Mouse (Mus musculus) liver, adult 2 months (tissue): ENCODE data around the gene Hrh1. TPM values are rescaled to one million over a fixed set of nuclear protein-coding genes. Genes with fewer than 3 reads are reported as not detected.
A peak's percentile ranks its signal among the peaks of the same experiment; 100 is the strongest.

Source experiments
- DNase-seq: peaks from one replicate; pipeline ENCODE4 v3.0.0-alpha.2; 2011; ENCODE audit warnings: low read depth, low spot score; ENCODE audit errors: extremely low read depth
- H3K27ac ChIP-seq: fragments of 200-500 bp; replicated peaks from 2 replicates; pipeline ENCODE4 v1.5.1; 2012; ENCODE audit warnings: low read depth, mild to moderate bottlenecking, control low read depth, inconsistent platforms, low read length; ENCODE audit not compliant: insufficient read depth
- H3K27me3 ChIP-seq: fragments of 200-500 bp; 2 replicates; pipeline ENCODE4 v1.6.1; 2012; ENCODE audit warnings: mild to moderate bottlenecking, moderate library complexity, low read length, inconsistent platforms; ENCODE audit not compliant: control insufficient read depth, insufficient read depth
- H3K36me3 ChIP-seq: fragments of 200-500 bp; 2 replicates; pipeline ENCODE4 v1.6.1; 2012; ENCODE audit warnings: low read length, inconsistent platforms; ENCODE audit not compliant: control insufficient read depth, insufficient read depth
- H3K4me1 ChIP-seq: fragments of 200-500 bp; 2 replicates; pipeline ENCODE4 v1.6.1; 2011; ENCODE audit warnings: low read length; ENCODE audit not compliant: control insufficient read depth, insufficient read depth
- H3K4me3 ChIP-seq: fragments of 200-500 bp; 2 replicates; pipeline ENCODE4 v1.5.1; 2011; ENCODE audit warnings: low read depth, mild to moderate bottlenecking, control low read depth, low read length, moderate library complexity; ENCODE audit not compliant: insufficient read depth
- H3K79me2 ChIP-seq: fragments of 200-500 bp; 2 replicates; pipeline ENCODE4 v1.6.1; 2012; ENCODE audit warnings: inconsistent platforms, mild to moderate bottlenecking, low read length, moderate library complexity; ENCODE audit not compliant: control insufficient read depth, insufficient read depth
- H3K9ac ChIP-seq: fragments of 200-500 bp; 2 replicates; pipeline ENCODE4 v1.6.1; 2012; ENCODE audit warnings: low read depth, mild to moderate bottlenecking, control low read depth, inconsistent platforms, low read length
- CTCF ChIP-seq: fragments of 200-500 bp; IDR thresholded peaks from 2 replicates; pipeline ENCODE4 v1.5.1; 2011; ENCODE audit warnings: low read depth, low read length, control low read depth
- POLR2A ChIP-seq: fragments of 200-500 bp; IDR thresholded peaks from 2 replicates; pipeline ENCODE4 v1.6.1; 2011; ENCODE audit warnings: low read length, control low read depth; ENCODE audit not compliant: insufficient read depth; ENCODE audit errors: extremely low read depth
- WGBS: fragments of 180-500 bp; shearing (Covaris S2); methylation state at CpG from one replicate; pipeline ENCODE4 v1.1.7; 2018; 5-methylcytosine and 5-hydroxymethylcytosine counted together
- polyA plus RNA-seq: library from polyadenylated mRNA; depleted of rRNA; stranded (reverse); fragments of >200 nt; gene quantifications from 2 replicates; pipeline ENCODE4 v1.2.3, GENCODE M21; 2012
- total RNA-seq: library from RNA; depleted of rRNA; stranded (reverse); fragments of >200 nt; gene quantifications from 2 replicates; pipeline ENCODE4 v1.2.3, GENCODE M21; 2014

Gene Hrh1
- total and polyA plus RNA-seq, 2 experiments, result 0.07 TPM; not detected in 1

GRCm38 (mm10) chr6:114455267-114455666, 57.5 kb downstream of the Hrh1 start:
- H3K9ac ChIP-seq, result no peak overlapping the region
- H3K4me3 ChIP-seq, result no peak overlapping the region

GRCm38 (mm10) chr6:114456255-114457042, 58.7 kb downstream of the Hrh1 start:
- WGBS, result 59% methylated on average over 12 of the region's 12 CpGs
- H3K27ac ChIP-seq, result no peak overlapping the region
- no peak overlapping the region for H3K4me3 ChIP-seq
- H3K79me2 ChIP-seq, result no peaks in the 10 kb centered on the region
- TF ChIP-seq POLR2A (no peak), CTCF (no peak)
- H3K4me1 ChIP-seq, result no peaks in the 10 kb centered on the region
- no peak for DNase-seq
- no peaks in the 10 kb centered on the region for H3K27me3 ChIP-seq
- H3K9ac ChIP-seq, result no peak overlapping the region
- no peaks in the 10 kb centered on the region for H3K36me3 ChIP-seq

More at GRCm38 (mm10) chr6:114455267-114455666, 57.5 kb downstream of the Hrh1 start:
- Histone ChIP-seq H3K79me2 (no peaks in the 10 kb centered on the region), H3K27ac (no peak overlapping the region), H3K36me3 (no peaks in the 10 kb centered on the region), H3K4me1 (no peaks in the 10 kb centered on the region), H3K27me3 (no peaks in the 10 kb centered on the region)
- no peak for TF ChIP-seq CTCF
- no peak for TF ChIP-seq POLR2A
- DNase-seq, result no peak
- WGBS, result 96% methylated on average over 4 of the region's 4 CpGs

GRCm38 (mm10) chr6:114457299-114457698, 59.6 kb downstream of the Hrh1 start:
- Histone ChIP-seq H3K36me3 (no peaks in the 10 kb centered on the region), H3K9ac (no peak overlapping the region), H3K27me3 (no peaks in the 10 kb centered on the region), H3K27ac (no peak overlapping the region), H3K79me2 (no peaks in the 10 kb centered on the region), H3K4me1 (no peaks in the 10 kb centered on the region), H3K4me3 (no peak overlapping the region)
- DNase-seq, result peak; percentile 21
- WGBS, result 80% methylated on average over 3 of the region's 3 CpGs
- no peak for TF ChIP-seq CTCF
- no peak for TF ChIP-seq POLR2A

GRCm38 (mm10) chr6:114458191-114458590, 60.5 kb downstream of the Hrh1 start:
- Histone ChIP-seq H3K36me3 (no peaks in the 10 kb centered on the region), H3K4me1 (no peaks in the 10 kb centered on the region), H3K4me3 (no peak overlapping the region), H3K27ac (no peak overlapping the region), H3K9ac (no peak overlapping the region), H3K79me2 (no peaks in the 10 kb centered on the region), H3K27me3 (no peaks in the 10 kb centered on the region)
- TF ChIP-seq POLR2A, result no peak
- TF ChIP-seq CTCF, result no peak
- WGBS, result 77% methylated on average over 5 of the region's 5 CpGs
- DNase-seq, result peak; percentile 42

GRCm38 (mm10) chr6:114459969-114460368, 62.2 kb downstream of the Hrh1 start:
- no peak overlapping the region for H3K27ac ChIP-seq
- H3K27me3 ChIP-seq, result no peaks in the 10 kb centered on the region
- H3K9ac ChIP-seq, result no peak overlapping the region
- WGBS, result 82% methylated on average over 2 of the region's 2 CpGs
- TF ChIP-seq CTCF, result no peak
- no peak for TF ChIP-seq POLR2A
- no peaks in the 10 kb centered on the region for H3K79me2 ChIP-seq
- no peak overlapping the region for H3K4me3 ChIP-seq
- no peak for DNase-seq
- no peaks in the 10 kb centered on the region for H3K36me3 ChIP-seq
- H3K4me1 ChIP-seq, result no peaks in the 10 kb centered on the region

- H3K27me3 ChIP-seq, result no peaks in the 10 kb centered on the region
- H3K4me1 ChIP-seq, result no peaks in the 10 kb centered on the region
- H3K4me3 ChIP-seq, result no peak overlapping the region
- no peak overlapping the region for H3K9ac ChIP-seq
- H3K79me2 ChIP-seq, result no peaks in the 10 kb centered on the region
- no peak overlapping the region for H3K27ac ChIP-seq
- peak; percentile 19; the same call in 1 of the 2 replicates for TF ChIP-seq CTCF
- TF ChIP-seq POLR2A, result no peak
- H3K36me3 ChIP-seq, result no peaks in the 10 kb centered on the region
- peak; percentile 10 for DNase-seq
These were observed 63.8 kb downstream of the Hrh1 start for GRCm38 (mm10) chr6:114461536-114461935.
